8 mouse cellular contexts compared by ENCODE assay signal in genomic region chr6:136173191-136173896, GRCm38 (mm10). TPM values are rescaled to one million over a fixed set of nuclear protein-coding genes. Genes with fewer than 3 reads are reported as not detected.
DNase-seq lines count a peak whose midpoint lies in the region; ATAC-seq and TF ChIP-seq lines count a peak whose summit lies in the region.

Gene Grin2b, minus strand, starts transcription at chr6:136173511.

- no peaks in the 10 kb centered on the region for H3K4me1 ChIP-seq in lung, embryonic 14.5 days (ENCODE audit: insufficient read depth)
- no peaks in the 10 kb centered on the region; the same call in none of the 2 replicates for H3K4me1 ChIP-seq in hindbrain, embryonic 11.5 days (replicated peaks; ENCODE audit: control insufficient read depth, insufficient read depth, low read length)
- H3K4me1 ChIP-seq in limb, embryonic 12.5 days (replicated peaks): peaks cover 7% of the 10 kb centered on the region; the same call in 1 of the 2 replicates
- peaks cover 8% of the 10 kb centered on the region for H3K4me1 ChIP-seq in neural tube, embryonic 12.5 days
- H3K4me1 ChIP-seq in thymus, adult 2 months (replicated peaks; ENCODE audit: control insufficient read depth, insufficient read depth, low read length): no peaks in the 10 kb centered on the region

- H3K9me3 ChIP-seq in lung, embryonic 14.5 days (ENCODE audit: low read depth, low read length): no peaks in the 10 kb centered on the region
- no peaks in the 10 kb centered on the region for H3K9me3 ChIP-seq in hindbrain, embryonic 11.5 days (ENCODE audit: control insufficient read depth, low read length)
- no peaks in the 10 kb centered on the region for H3K9me3 ChIP-seq in limb, embryonic 12.5 days
- no peaks in the 10 kb centered on the region for H3K9me3 ChIP-seq in neural tube, embryonic 12.5 days

- 2% methylated on average over 30 of the region's 30 CpGs for WGBS in lung, embryonic 14.5 days
- 1% methylated on average over 22 of the region's 30 CpGs for WGBS in hindbrain, embryonic 11.5 days
- WGBS in limb, embryonic 12.5 days: under 1% methylated on average over 20 of the region's 30 CpGs
- 1% methylated on average over 20 of the region's 30 CpGs for WGBS in neural tube, embryonic 12.5 days
- 8% methylated on average over 20 of the region's 30 CpGs for whole genome bisulfite sequencing in thymus, adult 2 months

- TF ChIP-seq POLR2A in thymus, adult 2 months (IDR thresholded peaks at IDR 0.05; ENCODE audit: control insufficient read depth, extremely low read depth, insufficient read depth, low read length, poor library complexity): no peak

- peak within 1 kb of the TSS; percentile 78 for H3K4me2 ChIP-seq in lung, embryonic 14.5 days
- H3K4me2 ChIP-seq in hindbrain, embryonic 11.5 days (replicated peaks; ENCODE audit: low read depth, low read length): peak within 1 kb of the TSS; percentile 94
- H3K4me2 ChIP-seq in limb, embryonic 12.5 days: peak within 1 kb of the TSS; percentile 95
- H3K4me2 ChIP-seq in neural tube, embryonic 12.5 days (replicated peaks): peak within 1 kb of the TSS; percentile 87

- no peaks in the 10 kb centered on the region for H3K36me3 ChIP-seq in lung, embryonic 14.5 days (ENCODE audit: insufficient read depth)
- H3K36me3 ChIP-seq in hindbrain, embryonic 11.5 days (ENCODE audit: control insufficient read depth, insufficient read depth, low read length): no peaks in the 10 kb centered on the region
- H3K36me3 ChIP-seq in limb, embryonic 12.5 days: no peaks in the 10 kb centered on the region
- no peaks in the 10 kb centered on the region for H3K36me3 ChIP-seq in neural tube, embryonic 12.5 days
- no peaks in the 10 kb centered on the region for H3K36me3 ChIP-seq in thymus, adult 2 months (ENCODE audit: control insufficient read depth, insufficient read depth, low read length)

- TF ChIP-seq CTCF in lung, embryonic 14.5 days (IDR thresholded peaks at IDR 0.05; ENCODE audit: low read depth): peak; percentile 75
- no peak for TF ChIP-seq CTCF in thymus, adult 2 months (IDR thresholded peaks at IDR 0.05; ENCODE audit: borderline replicate concordance, control insufficient read depth, extremely low read depth, insufficient read depth, low read length, poor library complexity)

- H3K27me3 ChIP-seq in lung, embryonic 14.5 days (ENCODE audit: insufficient read depth, low read length): peaks cover 30% of the 10 kb centered on the region
- peaks cover 21% of the 10 kb centered on the region for H3K27me3 ChIP-seq in hindbrain, embryonic 11.5 days (ENCODE audit: control insufficient read depth, insufficient read depth, low read length)
- peaks cover 61% of the 10 kb centered on the region for H3K27me3 ChIP-seq in limb, embryonic 12.5 days
- H3K27me3 ChIP-seq in neural tube, embryonic 12.5 days (replicated peaks): peaks cover 21% of the 10 kb centered on the region
- H3K27me3 ChIP-seq in thymus, adult 2 months (ENCODE audit: control insufficient read depth, insufficient read depth, low read length): no peaks in the 10 kb centered on the region

- 0 out of 2 replicates have a peak within 1 kb of the TSS, but pooled peaks have one; percentile 16 for H3K9ac ChIP-seq in lung, embryonic 14.5 days
- H3K9ac ChIP-seq in hindbrain, embryonic 11.5 days (ENCODE audit: low read depth, low read length): peak within 1 kb of the TSS; percentile 49
- peak within 1 kb of the TSS; percentile 37; the same call in 1 of the 2 replicates for H3K9ac ChIP-seq in limb, embryonic 12.5 days (replicated peaks)
- peak within 1 kb of the TSS; percentile 57 for H3K9ac ChIP-seq in neural tube, embryonic 12.5 days

- peak within 1 kb of the TSS; percentile 41 for H3K4me3 ChIP-seq in lung, embryonic 14.5 days (ENCODE audit: low read depth, low read length)
- peak within 1 kb of the TSS; percentile 52 for H3K4me3 ChIP-seq in hindbrain, embryonic 11.5 days (ENCODE audit: low read depth, low read length)
- peak within 1 kb of the TSS; percentile 52 for H3K4me3 ChIP-seq in limb, embryonic 12.5 days (replicated peaks)
- H3K4me3 ChIP-seq in neural tube, embryonic 12.5 days: peak within 1 kb of the TSS; percentile 51
- no peak within 1 kb of the TSS for H3K4me3 ChIP-seq in thymus, adult 2 months (ENCODE audit: control insufficient read depth, insufficient read depth, low read length)

- DNase-seq in lung, embryonic 14.5 days: peak; percentile 68
- DNase-seq in lung, postnatal 25 days (ENCODE audit: low spot score): no peak
- DNase-seq in embryo, embryonic 11.5 days (ENCODE audit: low read depth, low spot score): peak; percentile 45
- peak; percentile 73 for DNase-seq in hindbrain, embryonic 11.5 days (ENCODE audit: low spot score)
- DNase-seq in thymus, adult 2 months: no peak
- no peak for DNase-seq in thymus, postnatal 0 days (ENCODE audit: low spot score)

- H3K27ac ChIP-seq in lung, embryonic 14.5 days (ENCODE audit: low read depth): no peak within 1 kb of the TSS
- no peak within 1 kb of the TSS for H3K27ac ChIP-seq in hindbrain, embryonic 11.5 days (ENCODE audit: low read depth, low read length)
- no peak within 1 kb of the TSS for H3K27ac ChIP-seq in limb, embryonic 12.5 days
- peak within 1 kb of the TSS; percentile 20; the same call in 1 of the 2 replicates for H3K27ac ChIP-seq in neural tube, embryonic 12.5 days
- H3K27ac ChIP-seq in thymus, adult 2 months (ENCODE audit: control insufficient read depth, insufficient read depth, low read length): no peak within 1 kb of the TSS

- peak; percentile 84 for ATAC-seq in lung, embryonic 14.5 days (ENCODE audit: insufficient read depth)
- peak; percentile 80 for ATAC-seq in hindbrain, embryonic 11.5 days (ENCODE audit: low FRiP score)
- ATAC-seq in limb, embryonic 12.5 days (ENCODE audit: insufficient number of reproducible peaks, insufficient read depth, low FRiP score, low TSS enrichment, low read depth): peak; percentile 61; the same call in 1 of the 2 replicates
- peak; percentile 81 for ATAC-seq in neural tube, embryonic 12.5 days (ENCODE audit: low FRiP score, low read depth)

RNA-seq across cellular contexts. Expression of gene Grin2b, which starts in this region (rescaled TPM):
- polyA plus RNA-seq in lung, embryonic 14.5 days (2014; fragmentation: Nextera tagmentation; extraction: Ambion mirVana): 0.47 and 0.82 TPM in 2 replicates
- 1.4 and 2.0 TPM in 2 replicates for polyA plus RNA-seq in hindbrain, embryonic 11.5 days (2014; fragmentation: Nextera tagmentation; extraction: Ambion mirVana)
- polyA plus RNA-seq in limb, embryonic 12.5 days (2016; fragmentation: Nextera tagmentation; extraction: Ambion mirVana): 0.97 and 1.8 TPM in 2 replicates
- 15.1 and 15.4 TPM in 2 replicates for polyA plus RNA-seq in neural tube, embryonic 12.5 days (2016; fragmentation: Nextera tagmentation; extraction: Ambion mirVana)
- under 0.01 TPM in 2 replicates for polyA plus RNA-seq in thymus, adult 2 months (2012; rRNA removed)
- not detected in 2 replicates for polyA plus RNA-seq in thymus, postnatal 0 days (2015; fragmentation: Nextera tagmentation; extraction: Ambion mirVana)

Comparison
In these comparisons a context has a peak if more than half of its experiments do, and no peak if none do; other contexts are left out.
1. Peak in DNase-seq, ATAC-seq, H3K4me3 ChIP-seq, H3K9ac ChIP-seq and H3K4me2 ChIP-seq in lung, embryonic 14.5 days; RNA of the gene not detected or under 1 TPM.
2. DNase-seq: peak in embryo, embryonic 11.5 days (single experiment) and hindbrain, embryonic 11.5 days (single experiment); none in lung, postnatal 25 days (single experiment), thymus, adult 2 months (single experiment) and thymus, postnatal 0 days (single experiment).
3. Peak in every context shown above with its lines, with median percentiles within 50 percentile points of each other: ATAC-seq, H3K4me2 ChIP-seq and H3K9ac ChIP-seq.